Mouse (Mus musculus) heart, embryonic 10.5 days (tissue): ENCODE data around the gene Zfp553. TPM values are rescaled to one million over a fixed set of nuclear protein-coding genes. Genes with fewer than 3 reads are reported as not detected.

Experiments
- DNase-seq: peaks from one replicate; pipeline ENCODE4 v3.0.0-alpha.2; 2017; ENCODE audit warnings: low spot score
- H3K27ac ChIP-seq: fragments of 300-500 bp; sonication (generic); 2 replicates; pipeline ENCODE4 v1.5.1; 2016; ENCODE audit warnings: mild to moderate bottlenecking
- H3K27me3 ChIP-seq: fragments of 300-500 bp; sonication (generic); 2 replicates; pipeline ENCODE4 v1.6.1; 2016; ENCODE audit warnings: mild to moderate bottlenecking; ENCODE audit not compliant: poor library complexity, insufficient read depth, severe bottlenecking
- H3K36me3 ChIP-seq: fragments of 300-500 bp; sonication (generic); 2 replicates; pipeline ENCODE4 v1.6.1; 2016; ENCODE audit warnings: mild to moderate bottlenecking, moderate library complexity
- H3K4me1 ChIP-seq: fragments of 300-500 bp; sonication (generic); 2 replicates; pipeline ENCODE4 v1.6.1; 2016; ENCODE audit warnings: mild to moderate bottlenecking
- H3K4me3 ChIP-seq: fragments of 300-500 bp; sonication (generic); 2 replicates; pipeline ENCODE4 v1.5.1; 2016; ENCODE audit warnings: mild to moderate bottlenecking, moderate library complexity
- H3K9me3 ChIP-seq: fragments of 300-500 bp; sonication (generic); 2 replicates; pipeline ENCODE4 v1.6.1; 2016; ENCODE audit warnings: mild to moderate bottlenecking, moderate library complexity
- WGBS: fragments of 180-500 bp; shearing (Covaris S2); methylation state at CpG from one replicate; pipeline ENCODE4 v1.1.7; 2016; 5-methylcytosine and 5-hydroxymethylcytosine counted together
- polyA plus RNA-seq: library from polyadenylated mRNA; unstranded; fragments of >200 nt; fragmentation: Nextera tagmentation; extraction: Ambion mirVana; gene quantifications from 2 replicates; pipeline ENCODE4 v1.2.1, GENCODE M21; 2016

Gene Zfp553
- polyA plus RNA-seq, 1 experiment from 2014 or later, result 42.9 TPM

DNA sequence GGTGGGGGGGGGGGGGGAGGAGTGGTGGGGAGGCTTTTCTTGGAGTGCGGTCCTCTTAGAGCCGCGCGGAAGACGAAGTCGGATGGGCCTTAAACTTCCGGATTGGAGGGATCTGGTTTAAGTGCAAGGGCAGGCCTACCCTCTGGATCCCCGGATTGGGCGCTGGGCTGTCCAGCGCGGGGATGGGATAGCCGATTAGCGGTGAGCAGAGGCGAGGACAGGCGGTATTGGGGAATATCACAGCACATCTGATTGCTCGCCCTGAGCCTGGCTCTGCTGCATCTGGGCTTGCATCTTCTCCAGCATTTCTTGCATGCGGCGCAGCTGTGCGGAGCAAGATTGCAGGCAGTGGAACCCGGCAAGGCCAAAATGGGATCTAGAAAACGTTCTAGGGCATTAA is 18.3 kb upstream of the Zfp553 start:
- Histone ChIP-seq H3K4me3 (peak overlapping the region; percentile 44), H3K9me3 (no peaks in the 10 kb centered on the region), H3K27ac (peak overlapping the region; percentile 23), H3K4me1 (peaks cover 55% of the 10 kb centered on the region), H3K36me3 (no peaks in the 10 kb centered on the region), H3K27me3 (peaks cover 11% of the 10 kb centered on the region; the same call in 1 of the 2 replicates)
- WGBS, result 18% methylated on average over 21 of the region's 21 CpGs
- DNase-seq, result no peak

DNA sequence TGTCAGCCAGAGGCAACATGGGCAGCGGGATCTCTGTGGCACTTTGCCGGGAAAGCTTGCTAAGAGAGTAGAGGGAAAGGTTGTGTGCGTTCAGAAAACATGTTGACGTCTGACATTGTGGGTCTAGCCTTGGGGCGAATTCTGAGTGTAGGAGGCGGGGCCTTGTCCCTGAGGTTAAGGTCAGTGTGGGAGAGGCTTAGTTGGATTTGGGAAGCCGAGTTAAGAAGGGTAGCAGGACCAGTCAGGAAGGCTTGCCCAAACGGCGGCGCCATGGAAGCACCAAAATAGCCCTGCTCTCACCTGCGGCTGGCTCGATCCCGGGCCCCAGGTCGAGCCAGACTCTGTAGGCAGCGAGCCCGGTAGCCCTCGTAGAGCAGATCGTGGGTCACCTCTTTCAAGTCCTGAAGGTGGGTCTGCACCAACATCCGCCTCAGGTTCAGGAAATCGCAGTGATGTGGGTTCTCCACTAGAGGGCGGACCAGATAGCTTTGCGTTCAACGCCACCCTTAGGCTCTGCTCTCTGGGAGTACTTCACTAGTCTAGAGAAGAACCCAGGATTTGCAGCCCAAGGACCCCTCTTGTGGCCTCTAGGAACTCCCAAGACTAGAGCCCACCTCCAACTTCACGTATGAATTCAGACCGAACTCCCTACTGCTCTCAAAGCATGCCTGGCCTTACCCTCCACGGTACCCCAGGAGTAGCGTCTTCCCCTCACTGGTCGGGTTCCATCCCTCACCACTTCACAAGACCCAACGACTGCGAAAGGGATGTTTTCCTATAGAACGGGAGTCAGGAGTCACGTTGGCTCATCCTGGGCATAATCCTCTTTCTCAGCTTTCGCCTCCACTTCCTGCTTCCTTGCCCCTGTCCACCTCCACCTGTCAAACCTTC is 17.6 kb upstream of the Zfp553 start:
- H3K4me1 ChIP-seq, result peaks cover 54% of the 10 kb centered on the region

DNA sequence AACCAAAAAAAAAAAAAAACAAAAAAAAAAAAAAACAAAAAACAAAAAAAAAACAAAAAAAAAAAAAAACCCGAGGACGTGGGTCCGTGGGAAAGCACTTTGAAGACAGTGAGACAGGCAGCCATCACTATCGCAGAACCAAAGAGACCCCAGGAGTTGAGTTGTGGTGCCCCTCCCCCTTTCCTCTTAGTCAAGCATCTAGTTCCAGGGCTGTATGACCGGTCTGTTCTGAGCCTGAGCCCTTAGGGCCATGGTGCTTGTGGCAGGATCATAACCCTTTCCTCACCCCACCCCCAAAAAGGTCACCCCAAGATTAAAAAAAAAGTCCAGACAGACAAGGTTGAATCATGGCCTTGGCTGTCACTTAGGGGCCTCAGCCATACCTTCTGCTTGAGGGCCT is 16.6 kb upstream of the Zfp553 start:
- Histone ChIP-seq H3K4me3 (no peak overlapping the region), H3K27me3 (peaks cover 11% of the 10 kb centered on the region; the same call in 1 of the 2 replicates), H3K4me1 (peaks cover 52% of the 10 kb centered on the region), H3K9me3 (no peaks in the 10 kb centered on the region), H3K27ac (peak overlapping the region; percentile 79; the same call in 1 of the 2 replicates), H3K36me3 (no peaks in the 10 kb centered on the region)
- WGBS, result 82% methylated on average over 5 of the region's 5 CpGs
- no peak for DNase-seq

More for the DNA sequence above, 17.6 kb upstream of the Zfp553 start:
- H3K9me3 ChIP-seq, result no peaks in the 10 kb centered on the region
- 19% methylated on average over 33 of the region's 33 CpGs for WGBS
- H3K27ac ChIP-seq, result peak overlapping the region; percentile 23
- peak; percentile 86 for DNase-seq
- peak overlapping the region; percentile 44 for H3K4me3 ChIP-seq
- no peaks in the 10 kb centered on the region for H3K36me3 ChIP-seq
- H3K27me3 ChIP-seq, result peaks cover 11% of the 10 kb centered on the region; the same call in 1 of the 2 replicates

DNA sequence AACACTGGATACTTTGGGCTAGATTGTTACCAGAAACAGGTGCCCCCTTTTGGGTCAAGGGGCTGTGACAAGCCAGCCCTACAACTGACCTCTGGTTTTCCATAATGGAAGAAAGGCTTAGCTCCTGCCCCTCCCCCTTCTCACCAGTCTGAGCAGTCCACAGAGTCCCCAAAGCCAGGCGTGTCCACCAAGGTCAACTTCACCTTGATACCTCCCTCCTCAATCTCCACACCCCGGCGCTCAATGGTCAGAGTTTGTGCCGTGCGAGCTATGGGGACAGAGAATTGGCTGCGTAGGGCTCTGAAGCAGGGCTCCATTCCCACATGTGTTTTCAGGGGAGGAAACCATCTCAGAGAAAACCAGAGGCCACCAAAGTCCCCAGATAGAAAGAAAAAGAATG is 15.4 kb upstream of the Zfp553 start:
- Histone ChIP-seq H3K4me3 (peak overlapping the region; percentile 35), H3K27ac (peak overlapping the region; percentile 79), H3K4me1 (peaks cover 46% of the 10 kb centered on the region), H3K9me3 (no peaks in the 10 kb centered on the region), H3K27me3 (peaks cover 11% of the 10 kb centered on the region; the same call in 1 of the 2 replicates), H3K36me3 (no peaks in the 10 kb centered on the region)
- DNase-seq, result no peak
- 54% methylated on average over 6 of the region's 6 CpGs for WGBS

DNA sequence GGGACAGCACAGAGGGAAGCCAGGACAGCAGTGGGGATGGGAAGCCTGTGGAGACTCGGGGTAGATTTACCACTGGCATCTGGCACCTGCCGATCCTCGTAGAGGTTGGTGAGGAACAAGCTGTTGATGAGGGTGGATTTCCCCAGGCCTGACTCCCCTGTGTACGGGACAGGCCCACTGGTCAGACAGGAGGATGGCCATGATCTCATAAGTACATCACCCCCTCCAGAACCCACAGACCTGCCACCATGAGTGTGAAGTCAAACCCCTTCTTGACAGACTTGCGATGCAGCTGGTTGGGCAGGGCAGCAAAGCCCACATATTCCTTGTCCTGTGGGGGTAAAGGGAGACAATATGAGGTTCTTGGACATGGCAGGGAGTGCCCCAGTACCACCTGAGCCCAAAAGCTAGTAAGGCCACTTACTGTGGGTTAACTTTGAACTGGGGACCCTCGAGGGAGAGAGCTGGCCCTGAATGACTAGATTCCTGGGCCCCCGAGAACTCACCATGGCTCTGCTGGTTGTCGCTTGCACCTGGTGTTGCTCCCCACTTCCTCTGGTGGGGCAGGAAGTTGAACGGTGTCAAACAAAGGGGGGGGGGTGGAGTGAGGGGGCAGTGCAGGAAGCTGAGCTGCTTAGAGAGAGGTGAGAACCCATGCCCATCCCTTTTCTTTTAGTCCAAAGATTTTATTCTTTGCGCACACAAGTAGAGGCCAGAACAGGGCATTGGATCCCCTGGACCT is 14.8 kb upstream of the Zfp553 start:
- Histone ChIP-seq H3K36me3 (no peaks in the 10 kb centered on the region), H3K27ac (peak overlapping the region; percentile 79), H3K4me1 (peaks cover 46% of the 10 kb centered on the region), H3K4me3 (peak overlapping the region; percentile 35; the same call in 1 of the 2 replicates), H3K9me3 (no peaks in the 10 kb centered on the region), H3K27me3 (peaks cover 11% of the 10 kb centered on the region; the same call in 1 of the 2 replicates)
- DNase-seq, result no peak
- WGBS, result 54% methylated on average over 10 of the region's 10 CpGs

DNA sequence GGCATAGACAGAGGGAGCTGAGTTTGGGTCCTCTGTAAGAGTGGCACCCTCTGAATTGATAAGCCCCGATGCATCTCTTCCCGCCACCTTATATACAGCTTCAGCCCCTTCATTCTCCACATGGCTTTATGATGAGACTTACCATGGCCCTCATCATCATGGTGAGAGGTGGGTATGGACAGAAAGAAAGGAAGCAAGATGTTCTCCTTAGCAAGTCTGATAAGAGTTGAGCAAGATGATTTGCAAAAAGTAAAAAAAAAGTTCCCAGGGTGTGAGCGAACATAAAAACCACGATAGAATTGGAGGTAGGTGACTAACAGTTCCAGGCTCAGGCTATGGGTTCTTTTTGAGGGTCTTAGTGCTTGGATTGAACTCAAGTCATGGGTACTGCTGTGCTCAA is 14.2 kb upstream of the Zfp553 start:
- Histone ChIP-seq H3K9me3 (no peaks in the 10 kb centered on the region), H3K27me3 (peaks cover 11% of the 10 kb centered on the region; the same call in 1 of the 2 replicates), H3K4me1 (peaks cover 42% of the 10 kb centered on the region), H3K27ac (peak overlapping the region; percentile 79; the same call in 1 of the 2 replicates), H3K4me3 (no peak overlapping the region), H3K36me3 (no peaks in the 10 kb centered on the region)
- WGBS, result 82% methylated on average over 4 of the region's 4 CpGs
- no peak for DNase-seq

DNA sequence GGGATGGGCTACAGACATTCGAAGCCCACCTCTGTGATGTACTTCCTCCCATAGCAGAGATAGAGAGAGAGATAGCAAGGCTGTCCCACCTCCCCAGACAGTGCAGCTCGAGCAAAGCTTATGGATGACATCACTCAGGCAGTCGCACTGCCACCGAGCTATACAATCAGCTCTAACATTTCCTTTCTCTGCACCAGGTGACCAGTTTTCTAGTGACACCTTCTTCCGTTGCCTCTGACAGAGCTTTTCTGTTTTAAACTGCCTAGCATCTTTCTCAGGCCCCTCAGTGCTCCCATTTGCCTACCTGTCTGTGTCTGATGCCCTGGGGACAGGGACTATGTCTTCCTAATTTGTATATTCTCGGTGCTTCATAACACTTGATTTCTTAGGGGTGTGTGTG is 12.4 kb upstream of the Zfp553 start:
- 0 out of 2 replicates have a peak overlapping the region, but pooled peaks have one; percentile 42 for H3K27ac ChIP-seq
- DNase-seq, result no peak
- WGBS, result 64% methylated on average over 6 of the region's 6 CpGs
- H3K36me3 ChIP-seq, result no peaks in the 10 kb centered on the region
- peaks cover 25% of the 10 kb centered on the region for H3K4me1 ChIP-seq
- no peaks in the 10 kb centered on the region for H3K9me3 ChIP-seq
- H3K4me3 ChIP-seq, result no peak overlapping the region
- H3K27me3 ChIP-seq, result no peaks in the 10 kb centered on the region

DNA sequence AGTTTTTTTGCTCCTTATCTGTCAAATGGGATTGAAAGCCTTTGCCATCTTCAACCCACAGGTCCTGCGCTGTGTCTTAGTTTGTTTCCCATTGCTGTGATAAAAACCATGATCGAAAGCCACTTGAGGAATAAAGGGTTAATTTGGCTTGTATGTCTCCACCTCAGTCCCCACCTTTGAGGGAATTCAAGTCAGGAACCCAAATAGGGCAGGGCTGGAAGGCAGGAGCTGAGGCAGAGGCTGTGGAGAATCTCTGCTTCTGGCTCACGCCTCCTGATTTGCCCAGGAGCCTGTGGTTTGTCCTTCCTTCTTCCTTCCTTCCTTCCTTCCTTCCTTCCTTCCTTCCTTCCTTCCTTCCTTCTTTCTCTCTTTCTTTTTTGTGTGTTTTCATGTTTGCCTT is 9.8 kb upstream of the Zfp553 start:
- Histone ChIP-seq H3K4me1 (peaks cover 12% of the 10 kb centered on the region), H3K27ac (no peak overlapping the region), H3K9me3 (no peaks in the 10 kb centered on the region), H3K27me3 (no peaks in the 10 kb centered on the region), H3K36me3 (no peaks in the 10 kb centered on the region), H3K4me3 (no peak overlapping the region)
- DNase-seq, result no peak
- 98% methylated on average over 3 of the region's 3 CpGs for WGBS

DNA sequence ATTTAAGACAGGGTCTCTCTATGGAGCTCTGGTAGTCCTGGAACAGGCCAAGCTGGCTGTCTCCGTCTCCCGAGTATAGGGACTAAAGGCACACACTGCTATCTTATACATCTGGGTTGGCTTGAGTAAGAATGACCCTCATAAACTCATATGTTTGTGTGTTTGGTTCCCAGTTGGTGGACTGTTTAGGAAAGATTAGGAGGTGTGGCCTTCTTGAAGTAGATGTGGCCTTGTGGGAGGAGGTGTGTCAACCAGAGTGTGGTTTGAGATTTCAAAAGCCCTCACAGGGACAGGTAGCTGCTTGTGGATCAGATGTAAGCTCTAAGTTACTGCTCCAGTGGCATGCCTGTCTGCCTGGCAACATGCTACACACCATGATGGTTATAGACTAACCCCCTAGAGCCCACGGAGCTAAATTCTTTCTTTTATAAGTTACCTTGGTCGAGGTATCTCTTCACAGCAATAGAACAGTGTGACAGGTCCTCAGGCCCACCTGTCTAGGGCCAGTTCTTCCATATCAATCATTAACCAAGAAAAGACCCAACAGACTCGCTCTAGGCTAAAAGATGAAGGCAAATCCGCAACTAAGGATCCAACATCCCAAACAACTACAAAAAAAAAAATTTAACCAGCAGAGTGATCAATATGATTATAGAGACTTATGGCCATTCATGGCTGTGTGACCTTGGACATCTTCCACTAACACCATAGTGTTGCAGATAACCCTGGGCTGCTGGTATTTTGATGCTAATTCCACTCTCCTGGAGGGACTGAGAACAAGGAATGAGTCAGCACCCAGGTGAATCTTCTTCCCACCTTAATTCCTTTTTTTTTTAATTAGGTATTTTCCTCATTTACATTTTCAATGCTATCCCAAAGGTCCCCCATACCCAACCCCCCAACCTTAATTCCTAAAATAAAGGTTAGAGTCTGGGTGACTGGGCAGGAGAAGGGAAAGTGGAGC is 9.1 kb upstream of the Zfp553 start:
- Histone ChIP-seq H3K36me3 (peaks cover 2% of the 10 kb centered on the region; the same call in 1 of the 2 replicates), H3K4me1 (peaks cover 8% of the 10 kb centered on the region; the same call in 1 of the 2 replicates), H3K27ac (no peak overlapping the region), H3K9me3 (no peaks in the 10 kb centered on the region), H3K27me3 (no peaks in the 10 kb centered on the region), H3K4me3 (no peak overlapping the region)
- peak; percentile 71 for DNase-seq
- 74% methylated on average over 6 of the region's 6 CpGs for WGBS

DNA sequence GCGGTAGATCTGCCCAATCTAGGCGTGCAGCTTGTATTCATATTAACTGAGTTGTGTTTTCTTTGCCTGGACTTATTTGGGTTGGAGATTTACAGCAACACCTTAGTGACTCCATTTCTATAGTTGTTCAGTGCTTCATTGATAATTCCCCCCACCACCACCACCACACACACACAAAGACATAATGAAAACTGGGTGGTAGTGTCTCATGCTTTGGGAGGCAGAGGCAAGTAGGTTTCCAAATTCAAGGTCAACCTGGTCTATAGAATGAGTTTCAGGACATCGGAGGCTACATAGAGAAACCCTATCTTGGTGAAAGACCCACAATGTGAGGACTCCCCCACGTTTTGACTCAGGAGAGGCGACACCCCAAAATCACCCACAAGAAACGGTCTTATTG is 8.2 kb upstream of the Zfp553 start:
- no peaks in the 10 kb centered on the region for H3K27me3 ChIP-seq
- no peaks in the 10 kb centered on the region for H3K9me3 ChIP-seq
- DNase-seq, result no peak
- H3K4me3 ChIP-seq, result no peak overlapping the region
- H3K4me1 ChIP-seq, result peaks cover 8% of the 10 kb centered on the region; the same call in 1 of the 2 replicates
- H3K27ac ChIP-seq, result no peak overlapping the region
- WGBS, result 88% methylated on average over 6 of the region's 6 CpGs
- peaks cover 11% of the 10 kb centered on the region for H3K36me3 ChIP-seq

DNA sequence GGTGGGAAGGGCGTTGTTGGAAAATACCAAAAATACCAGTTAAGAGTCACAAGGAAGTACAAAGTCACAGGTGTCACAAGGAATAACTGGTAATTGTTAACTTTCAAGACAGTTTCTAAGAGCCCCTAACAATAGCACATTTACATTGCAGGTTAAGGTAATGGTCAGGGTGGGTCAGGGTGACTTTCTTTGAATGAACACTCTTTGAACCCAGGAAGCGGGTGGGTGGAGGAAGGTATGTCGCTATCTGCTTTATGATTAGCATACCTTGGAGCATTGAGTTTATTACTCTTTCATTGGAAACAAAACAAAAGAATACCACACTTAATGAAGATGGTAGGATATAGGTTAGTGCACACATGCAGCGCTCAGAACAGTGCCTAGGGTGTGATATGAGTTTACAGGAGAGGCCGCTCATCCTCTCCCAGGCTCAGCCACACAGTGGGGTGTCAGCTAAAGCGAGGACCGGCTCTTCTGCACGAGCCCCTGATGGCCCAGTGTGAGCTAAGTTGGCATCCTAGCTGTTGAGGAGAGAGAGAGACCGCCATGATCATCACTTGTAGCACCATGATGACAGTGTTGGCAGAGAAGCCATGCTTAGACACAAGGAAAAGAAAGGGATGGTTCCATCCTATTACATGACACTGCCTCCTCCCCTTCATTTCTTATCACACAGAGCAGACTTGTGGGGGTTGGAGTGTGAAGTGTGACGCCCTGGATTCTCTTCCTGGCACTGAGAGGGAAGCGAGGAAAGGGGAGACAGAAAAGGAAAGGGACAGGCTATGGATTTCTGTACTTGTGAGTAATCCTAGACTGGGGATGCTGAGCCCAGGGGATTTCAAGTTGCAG is 7.5 kb upstream of the Zfp553 start:
- Histone ChIP-seq H3K4me1 (peaks cover 15% of the 10 kb centered on the region), H3K4me3 (no peak overlapping the region), H3K9me3 (no peaks in the 10 kb centered on the region), H3K27me3 (no peaks in the 10 kb centered on the region), H3K36me3 (peaks cover 17% of the 10 kb centered on the region), H3K27ac (peak overlapping the region; percentile 49; the same call in 1 of the 2 replicates)
- peak; percentile 76 for DNase-seq
- WGBS, result 67% methylated on average over 11 of the region's 11 CpGs
